Mouse (Mus musculus) liver, adult (tissue): ENCODE results near the gene Ccl27a.
"Not testable (repeated sequence)": the region's sequence is repeated elsewhere in the genome, so short reads cannot be mapped to it uniquely, and the experiment has no call there.

Experiments used
- GATA4 ChIP-seq: IDR thresholded peaks from 2 replicates; pipeline ENCODE4 v1.6.1; 2014; ENCODE audit warnings: mild to moderate bottlenecking, low read length; ENCODE audit not compliant: insufficient replicate concordance

Gene Ccl27a

DNA sequence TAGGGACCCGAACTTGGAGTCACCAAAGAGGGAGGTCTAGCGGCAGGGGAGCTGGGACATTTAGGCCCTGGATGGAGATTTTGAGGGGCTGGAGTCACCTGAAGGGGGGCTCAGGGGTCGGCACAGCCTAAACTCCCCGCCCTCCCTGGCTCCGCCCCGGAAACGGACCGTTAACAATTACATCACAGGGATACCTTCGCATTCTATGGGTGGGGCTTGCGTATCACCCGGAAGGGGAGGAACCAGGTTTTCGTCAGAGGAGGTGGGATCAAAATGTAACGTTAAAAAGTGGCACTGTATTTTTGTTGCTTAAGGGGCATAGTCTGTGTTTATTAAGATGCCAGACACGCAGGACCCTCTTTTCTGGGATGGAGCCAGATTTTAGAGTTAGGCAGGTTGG, at the start of gene Ccl27a:
TSS of gene Ccl27a (minus strand) at position 246 of the 400 bp plus-strand sequence.
- TF ChIP-seq GATA4 = not testable (repeated sequence)

- no peak for TF ChIP-seq GATA4
These were observed 11.9 kb downstream of the Ccl27a start for GRCm38 (mm10) chr4:41762099-41762687.

DNA sequence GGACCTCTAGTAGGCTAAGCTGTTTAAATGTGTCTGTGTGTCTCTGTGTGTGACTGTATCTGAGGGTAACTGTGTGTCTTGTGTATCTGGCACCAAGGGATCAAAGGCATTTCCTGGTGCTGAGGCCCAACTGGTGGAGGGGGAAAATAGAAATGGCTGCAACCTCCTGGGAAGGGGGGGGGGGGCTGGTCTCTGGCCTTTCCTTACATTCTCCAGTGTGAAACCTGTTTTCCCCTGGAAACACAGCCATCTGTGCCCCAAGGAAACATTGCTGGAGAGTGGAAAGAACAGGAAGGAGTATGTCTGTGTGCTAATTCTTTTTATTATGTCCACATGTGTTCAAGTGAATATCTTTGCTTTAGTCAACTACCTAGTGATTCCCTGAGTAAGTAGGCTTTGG, 12.4 kb downstream of the Ccl27a start:
- TF ChIP-seq GATA4 = no peak

DNA sequence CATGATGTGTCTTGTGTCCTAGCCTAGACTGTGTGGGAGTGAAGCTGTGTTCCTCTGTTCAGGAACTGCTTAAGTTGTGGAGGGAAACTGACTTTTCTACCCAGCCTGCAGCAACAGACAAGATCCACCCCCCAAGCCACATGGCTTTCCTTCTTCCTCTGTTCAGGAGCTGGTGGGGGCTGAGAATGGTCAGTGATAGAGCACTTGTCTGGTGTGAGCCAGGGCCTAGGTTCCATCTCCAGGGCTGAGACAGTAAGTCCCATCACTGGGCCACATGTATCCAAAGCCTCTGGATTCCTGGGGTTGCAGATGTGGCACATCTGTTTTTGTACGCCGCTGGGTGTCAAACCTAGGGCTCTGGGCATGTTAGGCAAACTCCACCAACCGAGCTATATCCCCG, 13.1 kb downstream of the Ccl27a start:
- no peak for TF ChIP-seq GATA4

DNA sequence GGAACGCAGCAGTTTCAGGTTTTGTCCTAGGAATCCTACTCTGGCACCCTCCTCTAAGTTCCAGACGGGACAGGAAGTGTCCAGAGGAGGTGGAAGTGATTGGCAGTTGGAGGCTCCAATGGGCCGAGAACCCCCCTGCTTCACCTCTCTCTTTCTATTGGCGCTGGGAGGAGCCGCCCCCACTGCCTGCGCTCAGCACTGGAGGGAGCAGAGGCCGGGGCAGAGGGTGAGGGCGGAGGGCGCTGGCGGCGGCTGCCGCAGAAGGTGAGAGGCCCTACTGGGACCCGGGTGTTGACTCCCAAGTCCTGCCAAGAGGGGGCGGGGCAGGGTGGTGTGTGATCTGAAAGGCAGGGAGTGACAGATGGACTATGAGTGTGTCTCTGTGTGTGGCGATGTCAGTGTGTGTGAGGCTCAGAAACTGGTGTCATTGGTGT, 13.7 kb downstream of the Ccl27a start:
- no peak for TF ChIP-seq GATA4

DNA sequence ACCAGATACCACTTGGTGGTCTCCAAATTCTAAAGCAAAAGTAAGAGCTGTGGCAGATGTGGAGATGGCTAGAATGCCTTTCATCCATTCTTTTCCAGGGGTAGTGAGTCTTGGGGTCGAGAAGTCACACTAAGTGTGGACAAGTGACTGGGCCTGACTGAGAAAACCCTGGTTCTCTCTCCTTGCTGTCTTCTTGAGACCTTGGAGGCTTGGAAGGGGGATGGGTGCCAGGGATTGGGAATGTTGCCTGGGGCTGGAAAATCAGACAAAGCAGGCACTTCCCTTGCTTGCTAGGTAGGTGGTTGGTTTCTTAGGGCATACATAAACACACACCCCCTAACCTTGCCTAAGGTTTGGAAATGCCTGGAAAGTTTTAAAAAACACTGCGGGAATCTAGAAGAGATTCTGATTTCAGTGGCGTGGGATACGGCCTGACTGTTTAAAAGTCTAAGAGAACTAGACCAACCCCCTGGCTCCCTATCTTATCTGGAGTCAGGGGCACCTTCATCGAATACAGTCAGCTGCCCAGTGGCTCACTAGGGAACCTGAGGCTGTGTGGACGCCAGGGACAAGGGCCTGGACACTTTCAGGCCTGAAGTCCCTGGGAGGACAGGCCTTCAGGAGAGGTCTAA, 14.3 kb downstream of the Ccl27a start:
- no peak for TF ChIP-seq GATA4

DNA sequence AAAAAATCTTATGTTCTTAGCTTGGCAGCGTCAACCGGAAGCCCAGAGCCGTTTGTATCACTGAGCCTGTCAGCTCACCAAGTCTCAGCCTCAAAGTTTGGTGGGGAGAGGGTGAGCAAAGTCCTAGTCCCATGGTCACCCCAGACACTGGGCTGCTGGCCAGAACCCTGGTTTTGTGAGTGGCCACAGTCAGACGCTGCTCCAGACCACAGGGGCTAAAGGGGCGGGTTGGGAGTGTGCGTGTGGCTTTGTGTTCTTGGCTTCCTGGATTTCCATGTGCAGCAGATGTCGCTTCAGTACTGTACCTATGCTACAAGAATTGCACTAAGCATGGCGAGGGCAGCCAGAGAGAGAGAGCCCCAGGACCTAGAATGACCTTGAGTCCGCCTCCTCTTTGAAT, 14.8 kb downstream of the Ccl27a start:
- no peak for TF ChIP-seq GATA4

DNA sequence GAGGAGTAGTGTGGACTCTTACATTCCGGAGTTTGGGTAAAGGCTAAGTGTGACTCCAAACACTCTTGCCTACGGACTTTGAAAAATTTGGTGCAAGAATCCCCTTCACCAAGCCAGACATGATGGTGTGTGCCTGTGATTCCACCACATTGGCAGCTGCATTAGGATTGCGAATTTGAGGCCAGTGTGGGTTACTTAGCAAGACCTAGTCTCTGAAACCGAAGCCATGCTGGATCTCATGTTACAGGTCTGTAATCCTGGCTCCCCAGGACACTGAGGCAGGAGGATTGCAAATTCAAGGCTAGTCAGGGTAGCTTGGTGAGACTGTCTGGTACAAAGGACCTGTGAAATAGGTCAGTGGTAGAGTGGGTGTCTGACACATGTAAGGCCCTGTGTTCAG, 15.3 kb downstream of the Ccl27a start:
- TF ChIP-seq GATA4 = no peak

- no peak for TF ChIP-seq GATA4
These were observed 16.0 kb downstream of the Ccl27a start for GRCm38 (mm10) chr4:41758021-41758420.

- TF ChIP-seq GATA4 = no peak
These were observed 16.7 kb downstream of the Ccl27a start for GRCm38 (mm10) chr4:41757321-41757720.

DNA sequence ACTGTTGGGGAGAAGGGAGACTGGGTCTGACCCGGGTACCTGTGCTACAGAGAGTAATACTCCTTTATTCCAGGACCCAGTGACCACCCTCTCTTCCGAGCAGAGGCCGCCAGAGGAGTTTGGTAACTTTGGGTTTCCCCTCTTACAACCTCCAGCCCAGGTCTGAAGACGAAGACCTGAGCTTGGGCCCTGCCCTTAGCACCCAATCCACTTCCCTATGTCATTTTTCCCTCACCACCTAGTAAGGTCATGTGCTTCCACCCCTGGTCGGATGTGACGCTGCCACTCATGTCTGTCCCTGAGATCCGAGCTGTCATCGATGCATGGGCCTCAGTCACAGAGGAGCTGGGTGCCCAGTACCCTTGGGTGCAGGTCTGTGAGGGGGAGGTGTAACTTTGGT, 17.6 kb downstream of the Ccl27a start:
- no peak for TF ChIP-seq GATA4

DNA sequence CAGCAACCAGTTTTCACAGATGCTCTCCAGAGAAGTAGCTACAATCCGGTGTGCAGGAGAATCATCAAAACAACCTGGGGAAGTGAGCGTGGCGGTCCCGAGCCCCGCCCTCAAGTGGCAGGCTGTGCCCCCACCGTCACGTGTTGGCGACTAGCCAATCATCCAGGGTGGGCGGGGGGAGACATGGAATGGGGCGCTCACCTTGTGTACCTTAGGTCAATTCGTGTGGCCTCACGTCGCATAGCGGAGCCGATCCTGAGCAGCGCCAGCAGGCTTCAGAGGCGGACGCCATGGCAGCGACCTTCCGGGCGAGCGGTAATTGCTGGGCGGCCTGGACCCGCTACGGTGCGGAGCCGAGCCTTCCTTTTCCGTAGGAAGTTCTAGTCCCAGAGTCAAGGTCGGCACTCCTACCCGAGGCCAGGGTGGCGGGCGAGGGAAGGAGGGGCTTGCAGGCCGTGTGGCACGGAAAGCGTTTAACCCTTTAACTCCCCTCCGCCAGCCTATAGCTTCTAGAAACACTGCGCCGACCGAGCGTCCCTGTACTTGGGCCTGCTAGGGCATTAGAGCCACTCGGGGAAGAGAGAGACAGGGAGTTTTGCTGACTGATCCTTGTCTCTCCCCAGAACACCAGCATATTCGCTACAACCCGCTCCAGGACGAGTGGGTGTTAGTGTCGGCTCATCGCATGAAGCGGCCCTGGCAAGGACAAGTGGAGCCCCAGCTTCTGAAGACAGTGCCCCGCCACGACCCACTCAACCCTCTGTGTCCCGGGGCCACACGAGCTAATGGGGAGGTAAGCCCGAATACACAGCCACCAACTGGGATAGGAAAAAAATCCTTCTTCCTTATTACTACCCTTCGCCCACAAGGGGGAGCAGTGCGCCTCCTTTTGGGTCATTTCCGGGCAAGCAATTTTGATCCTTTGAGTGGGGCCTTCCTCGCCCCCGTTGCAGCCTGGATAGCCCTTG, 18.4 kb downstream of the Ccl27a start, which contains the start of gene Sigmar1:
TSS of gene Sigmar1 (minus strand) at position 820 of the 968 bp plus-strand sequence.
- TF ChIP-seq GATA4 = peak; percentile 33; the same call in 1 of the 2 replicates

DNA sequence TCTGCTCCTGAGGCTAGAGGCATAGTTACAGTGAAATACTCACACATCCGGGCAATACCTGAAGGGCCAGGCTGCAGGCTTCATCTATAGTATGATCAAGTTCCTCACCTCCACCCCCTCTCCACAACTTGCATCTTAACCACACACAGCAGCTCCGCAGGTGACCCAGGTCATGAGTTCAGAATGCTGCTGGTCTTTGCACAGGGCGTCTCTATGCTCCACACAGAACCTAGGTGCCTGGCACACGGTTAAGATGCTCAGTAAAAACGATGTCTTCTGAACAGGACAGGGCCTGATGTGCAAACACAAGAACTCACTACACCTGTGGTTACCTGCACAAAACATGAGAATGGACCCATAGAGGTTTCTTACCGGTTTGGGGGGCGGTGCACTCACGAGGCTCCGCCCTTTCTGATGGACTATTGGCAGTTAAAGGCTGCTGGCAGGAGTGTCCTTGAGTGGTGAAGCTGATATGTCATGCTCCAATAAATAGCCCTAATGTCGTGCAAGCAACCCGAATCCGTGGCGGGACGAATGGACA, 19.2 kb downstream of the Ccl27a start, which contains the start of gene Galt:
TSS of gene Galt (plus strand) at position 432 of the 541 bp plus-strand sequence.
- no peak for TF ChIP-seq GATA4

DNA sequence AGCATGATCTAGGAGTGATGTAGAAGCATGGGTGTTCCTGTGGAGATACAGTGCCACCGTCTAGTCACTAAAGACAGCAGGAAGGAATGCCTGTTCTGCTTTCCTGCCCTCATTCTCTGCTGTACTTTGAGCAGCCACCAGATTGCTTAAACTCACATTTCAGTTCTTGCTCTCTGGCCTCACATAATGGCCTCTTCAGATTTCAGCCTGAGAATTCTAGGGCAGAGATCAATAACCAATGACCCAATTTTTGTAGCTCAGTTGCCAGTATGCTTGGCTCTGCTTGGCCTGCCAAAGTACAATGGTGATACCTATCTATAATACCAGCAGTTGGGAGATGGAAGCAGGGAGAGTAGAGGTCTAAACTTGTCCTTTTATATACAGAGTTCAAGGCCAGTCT, 29.0 kb downstream of the Ccl27a start:
- no peak for TF ChIP-seq GATA4

GRCm38 (mm10) chr4:41744131-41744530, 29.9 kb downstream of the Ccl27a start:
- no peak for TF ChIP-seq GATA4
